Mouse (Mus musculus) megakaryocyte, embryonic 14.5 days (primary cell): ENCODE measurements at regions not wholly inside any gene's neighbourhood (a gene's known extent, or its start where the extent isn't known, plus 50 kb on each side); places are given as distances from the start of the nearest gene placed in this dataset.

Source experiments
- H3K27me3 ChIP-seq: replicated peaks from 2 replicates; pipeline ENCODE3; 2012; ENCODE audit warnings: inconsistent platforms
- H3K36me3 ChIP-seq: replicated peaks from 2 replicates; pipeline ENCODE3; 2012; ENCODE audit warnings: low read length, inconsistent platforms, mixed read lengths
- H3K4me1 ChIP-seq: 2 replicates; pipeline ENCODE4 v1.6.1; 2012; ENCODE audit warnings: inconsistent platforms
- H3K4me3 ChIP-seq: replicated peaks from 2 replicates; pipeline ENCODE3; 2012; ENCODE audit warnings: moderate library complexity, mild to moderate bottlenecking, inconsistent platforms
- H3K9me3 ChIP-seq: 2 replicates; pipeline ENCODE4 v1.6.1; 2012; ENCODE audit warnings: inconsistent platforms
- FLI1 ChIP-seq: IDR thresholded peaks from 2 replicates; pipeline ENCODE4 v1.6.1; 2012; ENCODE audit warnings: low read length, inconsistent platforms, mixed read lengths
- GATA1 ChIP-seq: IDR thresholded peaks from 3 replicates; pipeline ENCODE4 v1.6.1; 2012; ENCODE audit warnings: mixed read lengths, low read length, inconsistent platforms, borderline replicate concordance

DNA sequence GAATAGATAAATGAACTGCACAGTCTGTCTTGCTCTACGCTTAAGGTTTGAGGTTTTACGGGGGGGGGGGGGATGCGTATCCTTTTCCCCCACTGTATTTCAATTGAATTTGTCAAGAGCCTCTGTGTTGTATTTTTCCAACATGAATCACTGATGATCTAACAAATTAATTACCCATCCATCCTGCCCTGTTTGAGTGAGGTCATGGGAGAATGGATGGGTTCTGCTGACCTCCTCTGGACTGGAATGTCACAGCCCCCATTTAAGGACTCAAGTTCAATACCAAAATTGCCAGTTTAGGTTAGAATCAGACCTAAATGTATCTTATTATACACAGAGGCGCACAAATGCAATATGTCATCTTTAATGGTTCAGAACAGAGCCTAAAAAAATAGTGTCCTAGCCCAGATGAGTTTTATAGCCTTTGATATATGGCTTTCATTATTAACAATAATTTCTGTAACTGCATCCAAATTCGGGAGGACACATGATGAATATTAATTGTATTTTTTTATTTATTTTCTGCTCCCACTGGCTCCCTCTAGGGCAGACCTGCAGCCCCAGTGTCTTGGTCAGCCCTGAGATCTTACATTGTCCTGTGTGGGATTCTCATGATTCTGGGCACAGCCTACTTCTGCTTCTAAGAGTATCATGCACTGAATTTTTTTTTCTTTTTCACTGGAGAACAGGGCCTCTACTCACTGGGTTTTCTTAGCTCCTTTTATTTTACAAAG is 288.2 kb upstream of the Zfp703 start:
- H3K4me3 ChIP-seq, result no peak overlapping the region
- no peaks in the 10 kb centered on the region for H3K36me3 ChIP-seq
- H3K9me3 ChIP-seq, result peaks cover 3% of the 10 kb centered on the region; the same call in 1 of the 2 replicates
- H3K4me1 ChIP-seq, result no peaks in the 10 kb centered on the region
- no peaks in the 10 kb centered on the region for H3K27me3 ChIP-seq
- TF ChIP-seq GATA1 (no peak), FLI1 (no peak)

DNA sequence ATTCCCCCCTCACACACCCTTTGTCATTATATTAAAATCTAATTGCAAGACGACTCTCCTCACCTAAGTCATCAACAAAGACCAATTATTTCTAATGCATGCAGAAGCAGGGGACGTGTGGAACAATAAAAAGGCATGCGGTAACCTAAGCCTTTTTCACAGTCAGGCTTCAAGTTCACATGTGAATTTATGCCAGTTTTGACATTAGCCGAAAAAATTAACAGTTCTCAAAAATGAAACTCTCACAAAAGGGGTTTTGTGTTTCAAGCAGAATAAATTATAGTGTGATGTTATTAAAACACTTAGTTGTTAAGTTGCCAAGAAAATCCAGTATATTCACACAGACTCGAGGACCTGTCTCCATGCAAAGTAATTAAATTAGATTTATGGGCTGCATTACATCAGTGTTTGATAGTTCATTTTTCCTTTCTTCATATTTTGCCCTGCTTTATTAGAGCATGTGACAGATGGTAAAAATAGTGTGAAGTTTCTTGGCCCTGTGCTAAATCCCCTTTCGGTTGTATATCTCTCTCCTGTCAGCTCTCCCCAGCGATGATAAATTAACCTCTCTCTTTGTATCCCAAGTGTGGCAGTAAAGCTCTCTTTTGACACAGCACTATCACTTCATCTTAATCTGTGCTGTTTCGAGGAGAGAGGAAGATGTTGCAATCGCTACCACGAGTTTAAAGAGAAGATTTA is 287.5 kb upstream of the Zfp703 start:
- Histone ChIP-seq H3K9me3 (peaks cover 3% of the 10 kb centered on the region; the same call in 1 of the 2 replicates), H3K4me3 (no peak overlapping the region), H3K27me3 (no peaks in the 10 kb centered on the region), H3K4me1 (no peaks in the 10 kb centered on the region), H3K36me3 (no peaks in the 10 kb centered on the region)
- no peak for TF ChIP-seq GATA1
- TF ChIP-seq FLI1, result no peak

DNA sequence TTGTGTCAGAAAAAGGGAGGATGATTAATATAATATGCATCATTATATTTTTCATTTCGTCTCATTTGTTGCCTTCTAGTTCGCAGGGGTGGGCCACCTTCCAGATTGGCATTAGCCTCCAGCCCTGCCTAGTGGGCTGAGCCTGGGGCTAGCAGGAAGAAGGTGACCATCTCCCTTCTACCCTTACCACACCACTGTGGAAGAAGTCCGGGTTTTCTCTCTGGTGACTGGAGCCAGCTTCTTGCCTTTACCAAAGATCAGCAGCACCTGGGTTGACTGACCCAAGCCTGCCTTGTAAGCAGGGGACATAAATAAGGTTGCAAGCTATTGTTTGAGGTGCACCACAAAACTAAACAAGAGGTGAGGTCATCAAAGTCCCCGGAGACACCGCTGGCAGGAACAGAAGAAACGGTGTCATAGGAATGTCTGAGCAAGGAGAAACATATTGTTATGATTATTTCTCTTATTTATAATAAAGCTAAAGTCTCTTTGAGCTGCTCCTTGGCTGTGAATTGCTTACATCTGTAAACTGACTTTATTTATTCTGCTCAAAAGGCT is 286.9 kb upstream of the Zfp703 start:
- TF ChIP-seq GATA1 (no peak), FLI1 (no peak)
- no peaks in the 10 kb centered on the region for H3K27me3 ChIP-seq
- no peaks in the 10 kb centered on the region for H3K36me3 ChIP-seq
- H3K9me3 ChIP-seq, result peaks cover 3% of the 10 kb centered on the region; the same call in 1 of the 2 replicates
- no peak overlapping the region for H3K4me3 ChIP-seq
- H3K4me1 ChIP-seq, result no peaks in the 10 kb centered on the region

DNA sequence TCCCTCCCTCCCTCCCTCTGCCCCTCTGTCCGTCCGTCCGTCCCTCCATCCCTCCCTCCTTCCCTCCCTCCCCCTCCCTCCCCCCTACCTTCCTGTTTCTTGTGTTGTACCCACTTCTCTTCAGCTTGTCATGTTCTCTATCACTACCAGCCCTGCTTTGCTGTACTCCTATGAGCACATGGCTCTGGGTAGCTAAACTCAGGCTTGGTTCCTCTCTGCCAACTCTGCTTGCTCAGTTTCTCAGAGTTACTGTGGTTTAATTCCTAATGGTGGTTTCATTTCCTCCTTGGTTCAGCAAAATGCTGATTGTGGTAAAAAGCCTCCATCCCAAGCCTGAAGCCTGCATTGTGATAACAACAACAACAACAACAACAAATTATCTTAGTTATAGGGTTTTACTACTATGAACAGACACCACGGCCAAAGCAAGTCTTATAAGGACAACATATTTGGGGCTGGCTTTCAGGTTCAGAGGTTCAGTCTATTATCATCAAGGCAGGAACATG is 279.5 kb upstream of the Zfp703 start:
- no peak for TF ChIP-seq GATA1
- TF ChIP-seq FLI1, result no peak
- H3K9me3 ChIP-seq, result 0 out of 2 replicates have a peak, but pooled peaks cover 3% of the 10 kb centered on the region
- no peaks in the 10 kb centered on the region for H3K4me1 ChIP-seq
- no peaks in the 10 kb centered on the region for H3K27me3 ChIP-seq
- no peaks in the 10 kb centered on the region for H3K36me3 ChIP-seq
- no peak overlapping the region for H3K4me3 ChIP-seq

DNA sequence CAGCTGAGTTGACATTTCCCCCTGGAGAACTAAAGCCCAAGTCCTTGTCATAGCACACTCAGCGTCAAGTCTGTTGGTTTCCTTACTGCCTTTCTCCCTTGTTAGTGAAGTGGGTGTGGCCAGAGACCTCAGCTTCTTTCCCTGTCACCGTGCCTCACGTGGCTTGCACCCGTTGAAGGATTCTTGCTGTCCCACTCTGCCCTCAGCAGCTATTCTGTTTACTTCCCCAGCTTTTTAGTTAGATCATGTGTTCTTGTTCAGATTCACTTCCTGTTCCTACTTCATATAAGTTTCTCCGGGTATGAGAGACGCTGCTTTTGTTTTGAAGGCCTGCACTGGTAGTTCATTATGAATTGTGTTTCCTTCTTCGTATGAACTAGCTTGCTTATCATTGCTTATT is 278.5 kb upstream of the Zfp703 start:
- TF ChIP-seq FLI1, result no peak
- no peak for TF ChIP-seq GATA1
- Histone ChIP-seq H3K36me3 (no peaks in the 10 kb centered on the region), H3K4me1 (no peaks in the 10 kb centered on the region), H3K9me3 (0 out of 2 replicates have a peak, but pooled peaks cover 3% of the 10 kb centered on the region), H3K27me3 (no peaks in the 10 kb centered on the region), H3K4me3 (no peak overlapping the region)

DNA sequence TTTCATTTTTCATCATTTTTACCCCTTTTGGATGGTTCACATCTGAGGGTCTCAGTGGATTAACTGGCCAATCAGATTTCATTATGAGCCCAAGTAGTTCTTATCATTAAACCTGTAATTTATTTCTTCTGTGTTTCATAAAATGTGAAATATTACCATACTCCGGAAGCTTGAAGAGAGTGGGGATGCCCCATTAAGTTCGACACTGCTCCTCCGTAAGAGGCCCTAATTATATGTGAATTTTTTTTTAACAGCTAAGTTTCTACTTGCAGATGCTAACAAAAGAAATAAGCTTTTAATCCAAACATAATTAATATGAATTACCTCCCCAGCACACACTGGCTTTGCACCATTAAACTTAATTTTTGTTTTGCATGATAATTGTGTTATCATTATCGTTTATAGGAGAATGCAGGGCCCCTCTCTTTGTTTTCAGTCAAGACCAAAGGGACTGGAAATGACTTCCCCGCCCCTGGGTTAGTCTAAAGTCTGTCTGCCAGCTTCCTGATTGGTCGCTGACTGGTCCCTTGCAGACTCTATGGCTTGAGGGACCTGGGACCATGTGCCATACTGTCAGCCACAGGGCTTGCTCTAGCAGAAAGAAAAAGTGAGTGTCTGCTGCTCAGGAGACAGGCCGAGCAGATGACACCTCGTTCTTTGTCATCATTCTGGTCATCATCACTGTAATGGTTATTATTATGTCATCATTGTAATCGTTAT is 270.9 kb upstream of the Zfp703 start:
- Histone ChIP-seq H3K4me3 (no peak overlapping the region), H3K27me3 (no peaks in the 10 kb centered on the region), H3K4me1 (no peaks in the 10 kb centered on the region), H3K36me3 (no peaks in the 10 kb centered on the region), H3K9me3 (peaks cover 7% of the 10 kb centered on the region; the same call in 1 of the 2 replicates)
- TF ChIP-seq FLI1, result no peak
- no peak for TF ChIP-seq GATA1

DNA sequence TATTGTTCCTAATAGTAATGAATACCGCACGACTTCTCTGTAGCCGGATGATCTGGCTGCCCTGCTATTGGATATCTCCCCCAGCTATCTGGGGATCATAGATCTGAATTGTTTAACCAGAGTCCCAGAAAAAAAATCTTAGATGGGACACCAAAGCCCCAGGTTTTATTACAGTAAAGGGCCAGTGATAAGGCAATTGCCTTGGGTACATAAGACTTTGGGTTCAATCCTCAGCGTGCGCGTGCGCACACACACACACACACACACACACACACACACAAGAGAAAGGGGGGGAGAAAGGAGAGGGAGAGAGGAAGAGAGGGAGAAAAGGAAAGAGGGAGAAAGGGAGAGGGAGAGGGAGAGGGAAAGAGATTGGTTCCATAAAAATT is 270.4 kb upstream of the Zfp703 start:
- H3K9me3 ChIP-seq, result peaks cover 7% of the 10 kb centered on the region; the same call in 1 of the 2 replicates
- no peaks in the 10 kb centered on the region for H3K36me3 ChIP-seq
- TF ChIP-seq FLI1 (no peak), GATA1 (no peak)
- H3K4me1 ChIP-seq, result no peaks in the 10 kb centered on the region
- no peaks in the 10 kb centered on the region for H3K27me3 ChIP-seq
- H3K4me3 ChIP-seq, result no peak overlapping the region

DNA sequence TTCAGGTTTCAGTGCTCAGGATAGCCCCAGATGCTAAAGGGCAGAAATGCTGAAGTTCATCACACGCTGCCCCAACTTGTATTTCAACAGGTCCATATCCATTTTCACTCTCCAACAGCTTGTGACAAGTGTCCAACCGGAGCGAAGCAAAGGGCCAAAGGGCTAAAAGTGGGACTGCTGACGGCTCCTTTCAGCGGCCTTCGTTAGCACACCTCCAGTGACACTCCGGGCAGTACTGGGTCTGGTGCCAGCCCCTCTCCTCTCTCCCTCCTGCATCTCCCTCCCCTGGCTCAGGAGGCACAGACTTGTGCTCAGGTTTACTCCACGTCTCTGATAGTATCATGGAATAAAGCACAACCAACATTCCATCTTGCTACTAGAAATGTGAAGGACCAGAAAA is 263.3 kb upstream of the Zfp703 start:
- no peaks in the 10 kb centered on the region for H3K4me1 ChIP-seq
- no peaks in the 10 kb centered on the region for H3K27me3 ChIP-seq
- H3K9me3 ChIP-seq, result peaks cover 20% of the 10 kb centered on the region
- H3K4me3 ChIP-seq, result no peak overlapping the region
- no peak for TF ChIP-seq FLI1
- H3K36me3 ChIP-seq, result no peaks in the 10 kb centered on the region

DNA sequence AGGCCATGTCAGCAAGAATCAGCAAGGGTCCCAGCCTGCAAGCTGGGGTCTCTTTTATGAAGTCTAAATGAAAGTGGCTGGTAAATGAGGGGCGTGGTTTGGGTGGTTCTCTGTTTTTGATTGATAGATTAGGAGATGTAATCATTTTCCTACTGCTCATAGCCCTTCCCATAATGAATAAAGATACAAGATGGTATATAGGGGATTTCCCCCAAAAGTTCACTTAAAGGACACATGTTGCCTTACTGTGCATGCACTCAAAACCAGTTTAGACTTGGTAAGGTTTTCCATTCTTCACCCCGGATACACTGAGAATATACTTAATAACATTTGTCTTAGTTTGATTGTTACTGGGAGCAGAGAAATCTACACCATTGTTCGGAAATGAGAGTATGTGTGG is 262.4 kb upstream of the Zfp703 start:
- Histone ChIP-seq H3K4me3 (no peak overlapping the region), H3K36me3 (no peaks in the 10 kb centered on the region), H3K4me1 (no peaks in the 10 kb centered on the region), H3K27me3 (no peaks in the 10 kb centered on the region), H3K9me3 (peaks cover 26% of the 10 kb centered on the region)
- no peak for TF ChIP-seq GATA1
- no peak for TF ChIP-seq FLI1
